ENCODE assay signal across 15 mouse cellular contexts in the genomic region with DNA sequence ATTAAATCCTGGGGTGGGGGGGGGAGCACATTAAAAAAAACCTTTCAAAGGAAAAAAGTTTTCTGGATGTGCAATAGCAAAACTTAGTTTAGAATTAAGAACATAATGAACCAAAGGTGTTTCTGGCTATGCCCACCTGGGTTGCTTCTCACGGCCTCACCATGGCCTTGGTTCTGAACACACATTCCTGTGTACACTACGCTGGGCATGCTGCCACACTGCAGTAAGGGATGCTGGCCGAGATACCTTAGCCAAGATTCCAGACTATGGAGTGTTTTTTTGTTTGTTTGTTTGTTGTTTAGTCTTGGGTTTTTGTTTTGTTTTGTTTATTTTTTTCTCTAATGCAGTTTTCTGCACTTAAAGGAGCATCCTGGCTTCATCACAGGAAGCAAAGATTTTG.
DNase-seq lines count a peak whose midpoint lies in the region.
"Had no signal": no experiment of that assay in that cellular context is flagged by ENCODE, and none has a peak within 500 bp of the region (broad histone marks: within the 10 kb centered on the region; RNA-seq: fewer than 3 reads in every experiment).

No protein-coding gene starts in this region.

- intact Hi-C loops in heart, postnatal 36 days (cut with DNase I): no loop called here

- DNase-seq in cerebellum, adult 18-20 months: peak; percentile 21 to 27
- DNase-seq in cerebellum, postnatal 4 days (ENCODE audit: low spot score in 2 of 2): no peak
- peak; percentile 10 to 22 for DNase-seq in cerebellum, postnatal 14 days
- no peak for DNase-seq in cerebellum, adult 9-11 months
- DNase-seq in heart, adult 11 months: peak; percentile 83
- DNase-seq in heart, postnatal 36 days: no peak
- DNase-seq in kidney, postnatal 14 days: peak; percentile 2
- DNase-seq in kidney, adult 11 months: no peak
- DNase-seq: adrenal gland, adult 8-10 months; adrenal gland, postnatal 14 days; adrenal gland, postnatal 36 days; B cell, adult 2 months; cerebellum, adult 11-12 months; cerebellum, adult 9-10 months; forebrain, postnatal 0 days had no signal

Comparison
In these comparisons a context has a peak if more than half of its experiments do, and no peak if none do; other contexts are left out.
1. DNase-seq: peak in cerebellum, adult 18-20 months (2 of 2), cerebellum, postnatal 14 days (2 of 2), heart, adult 11 months (single experiment) and kidney, postnatal 14 days (single experiment); none in cerebellum, postnatal 4 days (0 of 2), cerebellum, adult 9-11 months (single experiment), heart, postnatal 36 days (0 of 2) and kidney, adult 11 months (single experiment).